Mouse (Mus musculus): Measurements from ENCODE around the gene Onecut1.

Onecut1 gene

GRCm38 (mm10) chr9:74861561-74861980 is at the start of gene Onecut1:
Gene Onecut1 (plus strand): TSS chr9:74861921.
- peak; percentile 75 for DNase-seq

- no peak for DNase-seq
Observed at GRCm38 (mm10) chr9:74819736-74820511, 41.8 kb upstream of the Onecut1 start.

GRCm38 (mm10) chr9:74825102-74825501 is 36.6 kb upstream of the Onecut1 start:
- DNase-seq = no peak

- DNase-seq = no peak
Observed at GRCm38 (mm10) chr9:74829206-74829605, 32.5 kb upstream of the Onecut1 start.

GRCm38 (mm10) chr9:74842890-74843289 is 18.8 kb upstream of the Onecut1 start:
- DNase-seq = no peak

GRCm38 (mm10) chr9:74846867-74847830 is 14.6 kb upstream of the Onecut1 start:
- DNase-seq = no peak

GRCm38 (mm10) chr9:74848411-74849194 is 13.1 kb upstream of the Onecut1 start:
- DNase-seq = no peak

GRCm38 (mm10) chr9:74849195-74849978 is 12.3 kb upstream of the Onecut1 start:
- DNase-seq = no peak

- DNase-seq = no peak
Observed at GRCm38 (mm10) chr9:74849979-74850780, 11.5 kb upstream of the Onecut1 start.

GRCm38 (mm10) chr9:74850781-74851145 is 11.0 kb upstream of the Onecut1 start:
- no peak for DNase-seq

GRCm38 (mm10) chr9:74851601-74852000 is 10.1 kb upstream of the Onecut1 start:
- no peak for DNase-seq

GRCm38 (mm10) chr9:74852361-74852760 is 9.4 kb upstream of the Onecut1 start:
- no peak for DNase-seq

- DNase-seq = no peak
Observed at GRCm38 (mm10) chr9:74853191-74854072, 8.3 kb upstream of the Onecut1 start.

- no peak for DNase-seq
Observed at GRCm38 (mm10) chr9:74854073-74854591, 7.6 kb upstream of the Onecut1 start.

GRCm38 (mm10) chr9:74855446-74855845 is 6.3 kb upstream of the Onecut1 start:
- DNase-seq = no peak

- DNase-seq = no peak
Observed at GRCm38 (mm10) chr9:74856578-74857507, 4.9 kb upstream of the Onecut1 start.

GRCm38 (mm10) chr9:74857508-74857840 is 4.2 kb upstream of the Onecut1 start:
- no peak for DNase-seq

- DNase-seq = no peak
Observed at GRCm38 (mm10) chr9:74858111-74858510, 3.6 kb upstream of the Onecut1 start.

- no peak for DNase-seq
Observed at GRCm38 (mm10) chr9:74860461-74860860, 1.3 kb upstream of the Onecut1 start.
